Mouse (Mus musculus): Measurements from ENCODE around the gene Kif12. TPM values are rescaled to one million over a fixed set of nuclear protein-coding genes. Genes with fewer than 3 reads are reported as not detected.
A peak's percentile ranks its signal among the peaks of the same experiment; 100 is the strongest.

Gene Kif12
- polyA plus RNA-seq, 1 experiment = 0.04 TPM

DNA sequence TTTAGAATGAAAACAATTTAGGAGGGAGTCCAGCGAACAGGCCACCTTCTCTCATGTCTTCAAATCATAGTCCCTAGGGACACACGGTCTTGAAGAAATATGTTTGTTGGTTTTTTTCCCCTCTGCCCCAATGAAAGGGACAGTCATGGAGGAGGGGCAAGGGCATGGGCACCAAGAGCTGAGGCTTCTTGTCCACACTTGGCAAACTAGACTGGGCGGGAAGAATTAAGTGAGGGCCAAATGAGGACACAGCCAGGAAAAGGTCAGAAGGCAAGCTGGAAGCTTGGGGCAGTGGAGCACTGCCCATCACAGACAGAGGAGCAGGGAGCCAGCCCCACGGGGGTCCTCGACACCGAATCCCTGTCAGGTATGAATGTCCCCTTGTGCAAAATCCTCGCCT is 31.9 kb upstream of the Kif12 start:
- no peak for DNase-seq (ENCODE audit: low read depth)
- no peak for TF ChIP-seq CTCF (IDR thresholded peaks at IDR 0.05; ENCODE audit: borderline replicate concordance, extremely low read depth, insufficient read depth, insufficient read length)

DNA sequence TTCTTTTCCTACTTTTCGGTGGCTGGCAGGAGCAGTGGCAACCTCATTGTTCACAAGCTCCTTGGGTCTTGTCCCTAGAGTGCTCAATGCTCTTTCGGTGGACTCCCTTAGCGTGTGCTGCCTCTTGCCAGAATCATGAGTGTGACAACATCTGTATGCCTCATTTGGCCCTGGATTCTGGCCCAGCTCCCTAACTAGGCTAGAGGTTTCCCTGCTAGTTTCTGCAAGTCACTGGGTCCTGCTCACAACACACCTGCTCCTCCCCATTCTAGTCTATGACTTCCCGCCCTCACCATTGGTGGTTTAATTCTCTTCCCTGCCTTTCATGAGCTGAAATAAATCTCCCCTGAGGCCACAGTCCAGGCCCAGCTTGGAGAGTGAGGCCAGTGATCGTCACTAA is 27.4 kb upstream of the Kif12 start:
- no peak for TF ChIP-seq POLR2A (IDR thresholded peaks at IDR 0.05; ENCODE audit: borderline replicate concordance, extremely low read depth, insufficient read depth, insufficient read length, poor library complexity, severe bottlenecking)
- no peak for TF ChIP-seq CTCF (IDR thresholded peaks at IDR 0.05; ENCODE audit: borderline replicate concordance, extremely low read depth, insufficient read depth, insufficient read length)
- no peak for DNase-seq (ENCODE audit: low read depth)

DNA sequence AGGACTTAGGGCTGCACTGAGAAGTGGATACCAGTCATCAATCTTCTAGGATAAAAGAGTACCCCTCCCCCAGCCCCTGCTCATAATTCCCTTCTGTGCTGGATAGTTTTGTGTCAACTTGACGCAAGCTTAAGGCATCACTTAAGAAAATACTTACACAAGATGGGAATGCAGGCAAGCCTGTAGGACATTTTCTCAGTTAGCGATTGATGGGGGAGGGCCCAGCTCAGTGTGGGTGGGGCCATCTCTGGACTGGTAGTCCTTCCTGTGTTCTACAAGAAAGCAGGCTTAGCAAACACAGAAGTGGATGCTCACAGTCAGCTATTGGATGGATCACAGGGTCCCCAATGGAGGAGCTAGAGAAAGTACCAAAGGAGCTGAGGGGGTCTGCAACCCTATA is 22.4 kb upstream of the Kif12 start:
- DNase-seq (ENCODE audit: low read depth) = no peak
- no peak for TF ChIP-seq POLR2A (IDR thresholded peaks at IDR 0.05; ENCODE audit: borderline replicate concordance, extremely low read depth, insufficient read depth, insufficient read length, poor library complexity, severe bottlenecking)
- no peak for TF ChIP-seq CTCF (IDR thresholded peaks at IDR 0.05; ENCODE audit: borderline replicate concordance, extremely low read depth, insufficient read depth, insufficient read length)

DNA sequence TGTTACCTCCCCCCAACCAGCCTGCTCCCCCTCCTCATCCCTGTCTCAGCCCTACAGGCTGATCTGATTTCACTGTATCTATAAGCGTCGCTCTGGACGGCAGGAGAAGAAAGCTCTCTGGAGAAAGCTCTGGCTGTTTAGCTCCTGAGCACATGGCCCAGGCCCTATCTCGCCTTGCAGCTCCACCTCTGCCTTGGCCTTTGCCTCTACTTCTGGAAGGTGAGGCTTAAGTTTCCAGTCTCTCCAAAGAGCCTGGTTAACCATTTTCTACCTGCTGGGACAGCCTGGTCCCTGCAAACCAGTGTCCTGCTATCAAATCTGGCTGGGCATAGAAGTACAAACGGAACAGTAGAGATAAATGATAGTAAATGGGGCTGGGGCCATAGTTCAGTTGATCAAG is 19.7 kb upstream of the Kif12 start:
- DNase-seq (ENCODE audit: low read depth) = no peak
- TF ChIP-seq CTCF (IDR thresholded peaks at IDR 0.05; ENCODE audit: borderline replicate concordance, extremely low read depth, insufficient read depth, insufficient read length) = no peak
- no peak for TF ChIP-seq POLR2A (IDR thresholded peaks at IDR 0.05; ENCODE audit: borderline replicate concordance, extremely low read depth, insufficient read depth, insufficient read length, poor library complexity, severe bottlenecking)

DNA sequence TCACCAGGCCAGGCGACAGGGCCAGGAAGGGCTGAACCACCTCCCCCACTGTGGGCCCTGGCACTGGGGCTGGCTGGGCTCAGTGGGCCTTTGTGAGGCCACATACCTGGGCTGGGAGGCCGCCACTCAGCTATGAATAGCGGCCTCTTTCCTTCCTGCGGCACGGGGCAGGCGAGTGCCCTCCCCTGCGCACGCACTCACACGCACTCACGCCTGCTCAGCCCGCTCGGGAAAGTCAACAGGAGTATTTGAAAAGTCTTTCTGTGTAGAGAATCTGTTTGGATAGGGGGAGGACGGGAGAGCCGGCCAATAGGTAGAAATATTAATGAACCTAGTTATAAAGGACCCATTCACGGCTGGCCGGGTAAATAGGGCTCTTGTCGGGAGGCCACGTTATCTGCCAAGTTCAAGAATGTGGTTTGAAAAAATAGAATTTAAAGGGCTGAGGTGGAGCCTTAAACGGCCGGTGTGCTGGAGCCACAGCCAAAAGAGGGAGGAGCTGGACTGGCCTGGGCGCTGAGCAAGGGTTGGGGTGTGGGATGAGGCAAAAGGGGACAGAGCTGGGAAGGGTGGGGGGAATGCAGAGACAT is 14.4 kb upstream of the Kif12 start:
- TF ChIP-seq POLR2A (IDR thresholded peaks at IDR 0.05; ENCODE audit: borderline replicate concordance, extremely low read depth, insufficient read depth, insufficient read length, poor library complexity, severe bottlenecking) = no peak
- TF ChIP-seq CTCF (IDR thresholded peaks at IDR 0.05; ENCODE audit: borderline replicate concordance, extremely low read depth, insufficient read depth, insufficient read length) = no peak
- DNase-seq (ENCODE audit: low read depth) = peak; percentile 71

DNA sequence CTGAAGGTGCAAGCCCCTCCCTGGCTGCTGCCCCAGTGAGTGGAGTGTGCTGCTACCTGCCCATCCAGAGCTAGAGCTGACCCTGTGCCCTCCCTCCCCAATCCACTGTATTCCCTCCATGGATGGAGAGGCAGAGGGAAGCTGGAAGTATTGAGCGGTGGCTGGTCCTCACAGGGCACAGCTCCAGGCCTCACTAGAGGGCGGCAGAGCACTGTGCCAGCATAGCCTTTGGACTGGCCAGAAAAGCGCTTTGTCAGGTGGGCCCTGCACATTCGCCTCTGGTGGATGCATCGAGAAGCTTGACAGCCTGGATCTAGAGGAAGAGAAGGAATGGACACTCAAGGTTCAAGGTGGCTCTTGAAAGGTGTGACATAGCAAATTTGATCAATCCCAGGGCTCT is 9.6 kb upstream of the Kif12 start:
- peak; percentile 81 for DNase-seq (ENCODE audit: low read depth)
- TF ChIP-seq CTCF (IDR thresholded peaks at IDR 0.05; ENCODE audit: borderline replicate concordance, extremely low read depth, insufficient read depth, insufficient read length) = peak; percentile 94
- TF ChIP-seq POLR2A (IDR thresholded peaks at IDR 0.05; ENCODE audit: borderline replicate concordance, extremely low read depth, insufficient read depth, insufficient read length, poor library complexity, severe bottlenecking) = no peak

DNA sequence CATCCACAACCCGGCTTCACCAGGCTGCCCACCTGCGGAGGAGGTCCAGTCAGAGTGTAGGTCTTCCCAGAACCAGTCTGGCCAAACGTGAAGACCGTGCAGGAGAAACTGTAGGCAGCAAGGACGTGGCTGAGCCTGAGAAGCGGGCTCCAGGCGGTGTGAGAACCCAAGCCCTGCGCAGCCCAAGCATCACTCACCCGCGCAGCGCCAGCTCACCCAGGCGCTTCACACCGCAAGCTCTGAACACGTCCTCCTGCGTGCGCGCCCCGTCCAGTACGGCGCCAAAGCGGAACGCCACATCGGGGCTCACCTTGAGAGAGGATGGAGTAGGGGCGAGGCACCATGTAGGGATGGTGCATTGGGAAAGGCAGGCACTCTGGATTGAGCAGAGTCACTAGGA is 809 bp downstream of the Kif12 start:
- no peak for DNase-seq (ENCODE audit: low read depth)
- no peak for TF ChIP-seq POLR2A (IDR thresholded peaks at IDR 0.05; ENCODE audit: borderline replicate concordance, extremely low read depth, insufficient read depth, insufficient read length, poor library complexity, severe bottlenecking)
- TF ChIP-seq CTCF (IDR thresholded peaks at IDR 0.05; ENCODE audit: borderline replicate concordance, extremely low read depth, insufficient read depth, insufficient read length) = no peak

DNA sequence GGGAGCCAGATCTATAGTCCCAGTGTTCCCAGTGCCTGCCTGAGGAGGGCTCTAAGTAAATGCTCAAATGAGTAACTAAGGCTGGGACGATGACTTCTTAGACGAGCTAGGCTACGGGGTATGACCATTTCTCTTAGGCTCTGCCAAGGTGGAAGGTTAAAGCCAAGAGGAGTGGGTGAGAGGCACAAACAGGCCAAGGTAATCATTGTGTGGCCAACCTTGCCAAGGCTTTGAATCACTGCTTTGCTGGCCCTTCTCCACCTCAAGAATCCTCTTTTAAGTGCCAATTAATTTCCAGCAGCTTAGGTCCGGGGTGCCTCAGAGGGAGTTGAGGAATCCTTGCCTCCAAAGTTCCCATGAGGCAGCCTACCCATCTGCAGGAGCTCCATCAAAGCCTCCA is 1.9 kb downstream of the Kif12 start:
- no peak for DNase-seq (ENCODE audit: low read depth)
- TF ChIP-seq POLR2A (IDR thresholded peaks at IDR 0.05; ENCODE audit: borderline replicate concordance, extremely low read depth, insufficient read depth, insufficient read length, poor library complexity, severe bottlenecking) = no peak
- no peak for TF ChIP-seq CTCF (IDR thresholded peaks at IDR 0.05; ENCODE audit: borderline replicate concordance, extremely low read depth, insufficient read depth, insufficient read length)

DNA sequence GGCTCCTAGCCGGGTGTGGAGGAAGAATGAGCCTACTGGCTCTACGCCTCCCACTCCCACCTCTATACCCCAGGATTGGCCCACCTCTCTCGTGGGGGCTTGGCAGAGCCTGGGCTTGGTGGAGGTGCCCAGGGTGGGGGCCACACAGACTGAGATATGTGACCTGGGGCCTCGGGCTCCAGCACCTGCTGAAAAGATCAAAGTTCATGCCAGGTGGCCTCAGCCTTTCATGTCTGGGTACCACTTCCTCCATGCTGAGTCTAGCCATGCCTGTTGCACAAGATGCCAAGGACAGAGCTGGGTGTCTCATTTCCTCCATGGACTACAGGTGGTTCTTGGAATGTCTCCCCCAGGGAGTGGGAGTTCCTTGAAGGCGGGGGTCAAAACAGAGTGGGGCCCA is 5.6 kb downstream of the Kif12 start:
- no peak for DNase-seq (ENCODE audit: low read depth)
- no peak for TF ChIP-seq POLR2A (IDR thresholded peaks at IDR 0.05; ENCODE audit: borderline replicate concordance, extremely low read depth, insufficient read depth, insufficient read length, poor library complexity, severe bottlenecking)
- no peak for TF ChIP-seq CTCF (IDR thresholded peaks at IDR 0.05; ENCODE audit: borderline replicate concordance, extremely low read depth, insufficient read depth, insufficient read length)

DNA sequence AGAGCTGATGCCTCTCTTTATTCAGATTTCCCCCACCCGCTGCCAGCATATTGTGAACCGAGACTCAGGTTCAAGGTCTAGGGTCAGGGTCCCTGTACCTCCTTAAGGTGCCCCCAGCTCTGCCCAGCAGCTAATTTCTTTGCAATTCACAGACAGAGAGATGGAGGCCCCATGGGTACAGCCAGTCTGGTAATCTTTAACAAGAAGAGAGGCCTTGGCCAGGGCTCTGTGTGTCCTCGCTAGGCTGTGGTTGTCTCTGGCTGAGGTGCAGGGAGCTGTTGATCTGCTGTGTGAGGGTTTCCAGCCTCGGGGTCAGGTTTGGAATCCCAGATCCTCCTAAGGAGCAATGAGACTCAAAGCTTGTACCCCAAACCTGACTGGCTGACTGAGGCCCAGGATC is 6.3 kb downstream of the Kif12 start:
- DNase-seq (ENCODE audit: low read depth) = no peak
- TF ChIP-seq POLR2A (IDR thresholded peaks at IDR 0.05; ENCODE audit: borderline replicate concordance, extremely low read depth, insufficient read depth, insufficient read length, poor library complexity, severe bottlenecking) (no peak), CTCF (IDR thresholded peaks at IDR 0.05; ENCODE audit: borderline replicate concordance, extremely low read depth, insufficient read depth, insufficient read length) (no peak)

DNA sequence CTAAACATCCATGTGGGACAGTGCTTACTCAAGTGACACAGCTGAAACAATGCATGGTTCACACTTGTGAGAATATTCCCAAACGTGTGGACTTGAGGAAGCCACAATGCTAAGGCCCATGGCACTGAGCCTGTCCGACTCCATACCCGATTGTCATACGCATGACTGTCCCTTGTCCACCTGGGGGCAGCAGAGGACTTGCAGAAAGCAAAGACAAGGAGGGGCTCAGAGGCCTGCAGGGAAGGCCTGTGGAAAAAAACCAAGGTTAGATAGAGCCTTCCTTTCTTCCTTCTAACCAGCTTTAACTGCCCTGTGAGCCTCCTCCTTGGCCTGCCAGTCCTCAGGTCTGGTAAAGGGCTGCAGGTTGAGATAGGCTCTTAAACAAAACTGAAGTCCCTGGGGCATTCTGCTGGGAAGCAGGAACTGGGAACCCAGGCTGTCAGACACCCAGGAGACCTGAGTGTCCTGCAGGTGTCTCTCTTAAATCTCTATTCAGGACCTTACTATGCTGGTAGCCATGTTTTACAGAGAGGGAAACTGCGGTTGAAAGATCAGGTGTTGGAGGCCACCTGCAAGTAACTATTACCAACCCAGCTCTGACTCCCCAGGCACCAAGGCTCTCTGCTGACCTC is 12.9 kb downstream of the Kif12 start:
- TF ChIP-seq POLR2A (IDR thresholded peaks at IDR 0.05; ENCODE audit: borderline replicate concordance, extremely low read depth, insufficient read depth, insufficient read length, poor library complexity, severe bottlenecking) = no peak
- TF ChIP-seq CTCF (IDR thresholded peaks at IDR 0.05; ENCODE audit: borderline replicate concordance, extremely low read depth, insufficient read depth, insufficient read length) = peak; percentile 94
- peak; percentile 94 for DNase-seq (ENCODE audit: low read depth)

DNA sequence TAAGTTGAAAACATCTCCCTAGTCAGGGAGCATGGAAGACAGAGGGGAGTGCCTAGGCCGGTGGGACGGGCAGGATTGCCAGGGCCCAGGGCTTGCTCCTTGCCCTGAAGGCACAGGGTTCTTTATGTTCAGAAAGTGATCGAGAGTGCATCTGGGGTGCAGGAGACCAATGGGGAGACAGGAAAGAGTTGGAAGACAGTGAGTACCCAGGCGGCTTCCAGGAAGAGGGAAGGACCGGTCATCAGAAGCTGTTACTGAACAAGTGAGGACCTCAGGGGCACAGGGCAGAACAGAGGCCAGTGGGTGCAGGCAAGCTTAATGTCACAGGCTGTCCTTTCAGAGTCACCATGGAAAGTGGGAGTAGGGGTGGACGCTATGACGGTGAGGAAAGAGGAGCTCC is 13.7 kb downstream of the Kif12 start:
- TF ChIP-seq CTCF (IDR thresholded peaks at IDR 0.05; ENCODE audit: borderline replicate concordance, extremely low read depth, insufficient read depth, insufficient read length) = no peak
- DNase-seq (ENCODE audit: low read depth) = no peak
